Mouse (Mus musculus) c-Kit-negative CD71-positive TER-119-positive erythroid progenitor cells, embryonic 14.5 days (primary cell): Measurements from ENCODE around the gene Alkal2.

Experiments used
- DNase-seq: peaks from one replicate; pipeline ENCODE4 v3.0.0-alpha.2; 2013; ENCODE audit warnings: low read depth, low spot score

Gene Alkal2

DNA sequence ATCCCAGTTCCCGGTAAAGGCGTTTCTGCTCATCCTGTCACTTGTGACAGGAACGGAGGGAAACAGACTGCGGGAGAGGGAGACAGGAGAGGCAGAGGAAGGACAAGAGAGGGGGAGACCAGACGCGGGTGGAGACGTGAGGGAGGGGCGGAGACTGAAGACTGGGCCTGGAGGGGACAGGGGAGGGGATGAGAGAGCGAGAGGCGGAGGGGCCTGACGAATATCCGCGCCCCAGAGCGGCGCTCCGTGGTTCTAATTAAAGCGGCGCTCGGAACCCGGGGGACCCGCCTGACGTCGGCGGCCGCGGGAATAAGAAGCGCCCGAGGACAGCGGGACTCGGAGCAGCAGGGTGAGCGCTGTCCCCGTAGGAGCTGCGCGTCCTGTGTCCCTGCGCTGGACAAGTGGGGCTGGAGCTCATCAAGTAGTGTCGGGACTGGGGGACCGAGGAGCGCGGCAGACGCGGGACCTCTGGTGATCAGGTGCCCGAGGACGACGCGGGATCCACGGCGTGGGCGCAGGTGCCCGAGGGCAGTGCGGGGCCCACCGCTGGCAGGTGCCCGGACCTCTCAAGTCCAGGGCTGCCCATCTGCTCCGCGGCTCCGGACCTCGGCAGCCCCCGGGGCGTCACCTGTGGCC is at the start of gene Alkal2:
TSS of gene Alkal2 (plus strand) at position 337 of the 636 bp plus-strand sequence.
- no peak for DNase-seq

DNA sequence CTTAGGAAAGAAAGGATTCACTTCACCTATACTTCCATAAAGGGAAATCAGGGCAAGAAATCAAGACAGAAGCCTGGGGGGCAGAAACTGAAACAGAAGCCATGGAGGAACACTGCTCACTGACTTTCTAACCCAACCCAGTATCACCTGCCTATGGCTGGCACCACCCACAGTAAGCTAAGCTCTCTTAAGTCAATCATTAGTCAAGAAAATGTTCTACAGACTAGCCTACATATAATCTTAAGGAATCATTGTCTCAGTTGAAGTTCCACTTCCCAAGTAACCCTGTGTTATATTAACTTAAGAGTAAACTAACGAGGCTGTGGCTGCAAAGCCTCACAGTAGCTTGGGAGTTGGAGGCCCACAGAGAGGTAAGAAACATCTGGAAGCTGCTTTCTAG is 35.6 kb upstream of the Alkal2 start:
- DNase-seq = no peak

DNA sequence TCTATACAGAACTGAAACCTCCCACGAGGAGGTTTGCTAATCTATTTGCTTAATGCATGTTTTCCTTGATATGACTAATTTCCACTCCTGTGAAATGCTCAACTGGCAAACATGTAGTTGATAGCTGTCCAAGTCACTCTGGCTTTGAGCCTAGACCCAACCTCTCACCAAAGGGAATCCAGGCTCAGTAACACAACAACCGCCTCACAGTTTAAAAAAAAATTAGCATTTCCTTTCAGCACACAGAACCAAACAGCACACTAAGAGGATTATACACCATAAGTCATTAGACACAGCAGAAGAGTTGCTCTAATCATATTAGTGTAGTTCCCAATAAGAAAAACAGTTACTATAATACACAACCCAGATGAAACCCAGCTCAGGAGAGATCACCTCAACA is 33.2 kb upstream of the Alkal2 start:
- DNase-seq = no peak

DNA sequence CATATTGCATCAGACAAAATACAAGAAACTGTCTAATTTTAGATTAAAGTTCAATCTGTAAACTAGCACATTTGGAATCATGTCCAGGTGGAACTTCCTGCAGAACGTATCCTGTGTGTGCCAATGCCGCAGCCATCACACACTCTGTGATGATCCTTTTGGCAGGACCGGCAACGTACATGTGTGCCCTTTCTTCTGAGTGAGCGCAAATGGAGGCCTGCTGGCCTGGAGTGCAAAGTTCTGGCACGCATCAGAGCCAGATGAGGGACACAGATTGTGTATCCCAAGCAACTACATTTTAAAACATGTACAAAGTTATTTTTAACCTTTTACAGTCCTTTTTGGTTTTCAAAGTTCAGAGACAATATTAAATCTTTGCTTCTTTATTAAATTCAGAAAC is 32.3 kb upstream of the Alkal2 start:
- no peak for DNase-seq

DNA sequence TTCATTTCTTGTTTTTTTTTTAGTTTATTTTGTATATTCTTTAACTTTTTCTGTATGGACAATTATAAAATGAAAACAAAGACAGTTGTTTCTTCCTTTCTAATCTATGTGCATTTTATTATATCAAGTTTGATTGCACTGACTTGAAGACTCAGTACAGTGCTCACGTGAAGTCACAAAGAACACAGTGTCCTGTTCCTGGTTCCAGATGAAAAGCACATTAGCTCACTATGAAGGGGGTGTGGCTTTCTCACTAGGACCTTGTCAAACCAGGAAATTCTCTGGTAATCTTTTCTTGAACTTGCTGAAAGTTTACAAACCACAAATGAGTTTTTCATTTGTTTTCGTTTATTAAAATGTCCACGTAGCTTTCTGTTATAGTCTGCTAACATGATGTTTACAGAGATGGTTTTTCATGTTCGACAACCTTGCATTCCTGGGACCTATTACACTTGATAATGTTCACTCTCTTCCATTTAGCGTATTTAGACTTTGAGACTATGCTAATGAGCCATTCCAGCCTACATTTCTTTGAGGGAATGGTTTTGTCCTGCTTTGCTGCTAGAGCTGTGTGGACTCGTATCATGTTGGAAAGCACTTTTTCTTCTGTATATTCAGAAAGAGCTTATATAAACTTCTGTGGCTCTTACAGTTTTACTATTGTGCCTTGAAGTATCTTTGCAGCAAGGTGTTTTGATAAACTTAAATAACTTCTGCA is 28.5 kb upstream of the Alkal2 start:
- DNase-seq = no peak

DNA sequence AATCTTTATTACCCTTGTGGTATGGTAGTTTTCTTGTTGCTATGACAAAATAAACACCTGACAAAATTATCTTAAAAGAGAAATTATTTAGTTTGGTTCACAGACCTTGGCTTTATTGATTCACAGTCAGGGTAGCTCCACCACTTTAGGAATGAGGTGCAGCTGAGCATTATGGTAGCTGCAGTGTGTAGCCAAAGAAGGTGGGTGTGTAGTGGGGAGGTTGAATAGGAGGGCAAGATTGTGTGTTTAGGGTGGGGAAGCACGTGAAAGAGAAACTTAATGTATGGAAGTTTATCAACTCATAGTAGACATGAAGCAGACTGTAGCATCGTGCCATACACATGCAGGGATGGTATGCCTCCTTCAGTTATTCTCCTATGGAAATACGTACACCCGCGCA is 27.9 kb upstream of the Alkal2 start:
- DNase-seq = no peak

DNA sequence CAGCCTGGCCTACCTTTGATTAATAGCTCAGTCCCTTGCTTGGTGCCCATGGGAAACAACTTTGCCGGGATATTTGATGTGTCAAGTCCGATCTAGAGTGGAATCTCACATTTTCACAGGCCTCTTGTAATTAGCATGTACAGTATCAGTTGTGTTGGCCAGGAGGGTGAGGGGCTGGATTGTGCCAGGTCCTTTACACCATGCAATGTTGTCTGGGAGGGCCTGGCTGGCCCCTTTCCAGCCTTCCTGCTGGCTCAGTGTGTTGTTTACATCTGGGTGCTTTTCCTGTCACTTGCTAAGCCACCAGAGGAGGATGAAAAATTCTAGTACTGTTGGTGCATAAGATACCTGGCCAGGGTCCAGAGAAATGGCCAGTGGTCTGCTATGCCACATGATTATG is 19.8 kb upstream of the Alkal2 start:
- DNase-seq = no peak

DNA sequence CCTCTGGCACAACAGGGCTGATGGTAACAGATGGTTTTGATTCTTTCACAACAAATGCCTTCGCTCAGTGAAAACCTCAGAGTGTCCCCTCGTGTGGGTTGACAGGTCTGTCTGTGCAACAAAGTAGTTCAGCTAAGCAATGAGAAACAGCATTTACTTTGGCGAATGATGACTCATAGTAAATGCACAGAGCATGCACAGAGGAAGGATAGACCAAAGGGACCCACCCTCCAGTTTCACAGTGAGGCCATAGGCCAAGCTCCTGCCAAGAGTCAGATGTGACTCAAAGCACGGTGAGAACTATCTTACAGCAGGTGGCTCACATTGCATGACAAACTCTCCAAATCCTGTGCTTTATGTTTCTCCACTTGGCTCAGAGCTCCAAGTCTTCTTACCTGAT is 18.3 kb upstream of the Alkal2 start:
- DNase-seq = no peak

DNA sequence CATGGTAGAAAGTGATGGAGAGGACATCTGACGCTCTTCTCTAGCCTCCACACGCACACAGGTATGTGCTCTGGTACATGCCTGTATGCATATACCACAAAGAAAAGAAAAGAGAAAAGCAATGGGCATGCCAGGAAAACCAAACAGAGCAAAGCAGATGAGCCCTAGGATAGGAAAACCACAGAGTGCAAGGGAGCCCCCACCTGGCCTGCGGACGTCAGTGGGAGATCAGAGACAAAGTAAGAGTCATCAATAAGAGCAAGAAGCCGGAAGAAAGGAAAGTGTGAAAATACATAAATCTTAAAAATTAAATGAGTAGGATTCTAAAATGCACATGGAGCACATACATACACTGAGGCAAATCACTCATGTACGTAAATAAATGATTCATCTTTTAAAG is 4.7 kb upstream of the Alkal2 start:
- no peak for DNase-seq

DNA sequence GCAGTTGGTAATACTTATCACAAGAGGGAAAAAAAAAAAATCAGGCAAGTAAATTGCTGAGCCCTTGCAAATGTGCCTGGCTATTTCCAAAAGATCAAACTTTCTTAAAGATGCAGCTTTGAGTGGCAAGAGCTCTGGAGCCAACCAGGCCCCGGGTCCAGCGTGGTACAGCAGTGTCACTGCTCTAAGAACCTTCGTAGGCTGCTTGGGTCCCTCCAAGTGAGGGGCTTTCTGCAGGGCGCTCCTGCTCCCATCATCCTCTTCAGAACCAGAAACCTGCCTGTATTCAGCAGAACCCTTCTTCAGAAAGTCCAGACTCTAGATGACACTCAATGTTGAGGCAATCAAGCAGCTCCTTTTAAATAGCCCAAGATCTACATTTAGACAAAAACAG is 533 bp upstream of the Alkal2 start:
- no peak for DNase-seq

DNA sequence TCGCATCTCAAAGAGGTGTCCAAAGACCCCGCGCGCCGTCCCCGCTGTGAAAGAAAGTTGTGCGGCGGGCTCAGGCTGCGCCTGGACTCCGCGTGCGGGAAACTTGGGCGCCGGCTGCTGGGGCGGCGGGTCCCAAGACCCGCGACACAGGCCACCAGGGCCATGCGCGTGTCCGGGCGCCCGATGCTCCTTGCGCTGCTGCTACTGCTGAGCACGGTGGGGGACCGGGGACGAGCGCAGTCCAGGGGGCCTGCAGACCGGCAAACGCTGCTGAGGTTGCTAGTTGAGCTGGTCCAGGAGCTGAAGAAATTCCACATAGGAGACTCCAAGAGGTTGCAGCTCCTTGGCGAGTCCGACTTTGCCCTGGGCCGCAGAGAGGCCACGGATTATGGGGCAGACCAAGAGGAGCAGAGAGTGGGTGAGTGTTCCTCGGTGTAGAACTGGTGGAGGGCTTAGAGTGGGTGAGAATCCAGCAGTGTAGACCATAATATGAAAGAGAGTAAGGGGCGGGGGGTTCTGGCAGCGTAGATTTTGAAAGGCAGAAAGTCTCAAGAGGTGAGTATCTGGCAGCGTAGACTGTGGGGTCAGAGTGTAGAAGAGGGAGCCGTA is 604 bp downstream of the Alkal2 start:
- DNase-seq = no peak

DNA sequence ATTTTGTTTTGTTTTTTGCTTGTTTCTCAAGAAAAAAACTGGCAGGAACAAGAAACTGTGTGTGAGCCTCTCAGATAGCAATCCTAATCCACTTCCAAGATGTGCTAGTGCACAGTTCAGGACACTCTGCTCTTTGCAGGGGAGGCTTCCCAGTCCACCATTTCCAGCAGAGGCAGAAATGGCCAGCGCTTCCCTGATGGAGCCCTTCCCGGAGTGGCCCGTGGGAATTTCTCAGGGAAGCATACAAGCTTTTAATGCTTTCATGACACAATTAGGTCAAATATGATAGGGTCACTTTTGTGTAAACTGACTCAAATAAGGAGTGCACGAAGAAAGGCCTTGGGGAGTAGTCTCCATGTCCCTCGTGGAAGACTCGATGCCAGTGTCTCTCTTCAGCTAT is 1.8 kb downstream of the Alkal2 start:
- no peak for DNase-seq

DNA sequence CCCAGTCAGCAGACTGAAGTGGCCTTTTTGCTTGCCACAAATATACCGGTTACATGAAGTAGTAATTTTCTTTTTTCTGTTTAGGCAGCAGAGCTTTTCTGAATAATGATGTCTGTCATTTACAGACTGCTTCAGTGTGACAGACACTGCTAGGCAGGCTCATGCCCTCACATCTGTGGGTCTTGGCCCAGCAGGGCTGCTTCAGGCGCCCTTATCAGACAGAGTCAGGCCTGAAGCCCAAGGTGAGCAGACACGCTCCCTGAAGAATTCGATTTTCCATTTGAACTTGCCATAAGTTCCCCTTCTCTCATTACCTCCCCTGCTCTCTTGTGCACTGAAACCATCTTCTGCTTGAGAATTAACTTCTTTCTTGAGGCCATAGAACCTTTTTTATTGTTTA is 3.9 kb downstream of the Alkal2 start:
- DNase-seq = no peak

DNA sequence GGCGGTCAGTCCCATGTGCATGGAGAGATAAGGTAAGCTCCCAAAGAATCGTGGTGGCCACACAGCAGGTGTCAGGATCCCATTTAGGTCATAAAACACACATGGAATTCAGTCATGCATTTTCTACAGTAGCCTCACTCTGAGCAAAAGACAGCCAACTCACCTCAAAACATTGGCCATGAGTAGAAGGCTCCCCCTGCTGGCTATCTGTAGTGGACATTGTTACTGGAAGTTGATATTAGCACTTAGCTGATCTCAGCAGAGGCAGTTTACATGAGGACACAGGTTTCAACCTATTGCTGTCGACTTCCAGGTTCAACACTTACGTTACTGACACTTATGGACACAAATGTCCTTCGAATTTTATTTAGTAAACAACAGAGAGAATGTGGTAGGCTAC is 5.9 kb downstream of the Alkal2 start:
- DNase-seq = no peak

DNA sequence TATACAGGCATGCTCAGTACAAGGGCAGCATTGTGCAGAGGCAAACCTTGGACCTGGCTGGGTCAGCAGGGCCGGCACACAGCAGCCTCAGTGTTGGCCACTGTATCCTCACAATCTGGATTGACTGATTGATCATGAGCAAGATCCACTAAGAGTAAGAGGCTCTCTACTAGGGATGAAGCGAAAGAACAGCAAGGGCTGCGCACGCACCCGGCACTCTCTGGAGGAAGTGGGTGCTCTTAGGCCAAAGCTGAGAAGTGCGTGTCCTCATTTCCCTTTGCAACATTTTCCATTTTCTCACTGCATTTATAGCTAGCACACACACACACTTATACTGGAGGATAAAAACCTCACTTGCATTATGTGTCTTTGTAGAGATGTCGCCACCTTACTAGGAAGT is 7.3 kb downstream of the Alkal2 start:
- DNase-seq = no peak

DNA sequence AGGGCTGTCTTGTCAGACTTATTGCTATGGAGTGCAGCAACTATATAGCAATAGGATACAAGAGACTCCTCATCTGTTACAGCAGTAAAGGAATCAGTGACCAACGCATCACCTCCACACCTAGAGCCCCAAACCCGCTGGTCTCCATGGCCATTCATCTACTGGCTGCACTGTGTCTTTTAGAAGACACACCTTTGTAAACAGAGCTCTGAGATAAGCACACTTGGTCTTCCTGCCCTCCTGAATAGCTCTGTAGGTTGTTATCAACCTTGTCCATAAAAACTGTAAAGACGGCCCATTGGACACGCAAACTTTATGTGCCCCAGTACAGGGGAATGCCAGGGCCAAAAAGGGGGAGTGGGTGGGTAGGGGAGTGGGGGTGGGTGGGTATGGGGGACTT is 12.9 kb downstream of the Alkal2 start:
- no peak for DNase-seq

DNA sequence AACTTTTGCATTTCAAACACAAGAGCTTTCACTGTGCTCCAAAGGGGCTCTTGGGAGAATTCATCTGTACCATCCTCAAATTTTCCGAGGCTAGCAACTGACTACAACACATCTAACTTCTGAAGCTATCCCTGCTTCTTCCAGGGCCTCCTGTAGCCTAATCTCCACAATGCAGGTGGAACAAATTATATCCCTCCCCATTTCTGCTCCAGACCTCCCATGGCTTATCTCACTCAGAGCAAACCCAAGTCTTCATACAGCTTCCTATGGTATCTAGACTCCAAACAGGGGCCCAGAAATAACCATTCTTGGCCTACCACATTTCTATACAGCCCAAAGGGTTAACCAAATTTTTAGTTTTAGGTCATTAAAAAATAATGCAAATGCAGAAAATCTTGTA is 24.5 kb downstream of the Alkal2 start:
- DNase-seq = peak; percentile 83

DNA sequence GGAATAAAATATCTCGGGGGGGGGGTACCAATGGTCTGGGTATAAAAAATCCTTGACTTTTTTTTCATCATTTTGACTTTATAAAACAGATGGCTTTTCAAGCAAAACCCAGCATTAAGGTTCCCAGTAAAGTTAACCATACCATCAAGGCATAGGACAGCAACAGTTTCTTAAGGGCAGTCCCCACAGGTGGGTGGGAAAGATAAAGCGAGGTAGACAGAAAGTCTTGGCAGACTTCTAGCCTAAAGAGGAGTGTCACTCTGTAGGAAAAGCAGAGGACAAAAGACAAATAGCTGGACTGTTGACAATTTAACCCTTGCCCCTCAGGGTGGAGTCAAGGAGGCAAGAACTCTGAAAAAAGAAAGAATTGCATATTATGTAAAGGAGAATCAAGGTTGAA is 25.8 kb downstream of the Alkal2 start:
- DNase-seq = peak; percentile 77

DNA sequence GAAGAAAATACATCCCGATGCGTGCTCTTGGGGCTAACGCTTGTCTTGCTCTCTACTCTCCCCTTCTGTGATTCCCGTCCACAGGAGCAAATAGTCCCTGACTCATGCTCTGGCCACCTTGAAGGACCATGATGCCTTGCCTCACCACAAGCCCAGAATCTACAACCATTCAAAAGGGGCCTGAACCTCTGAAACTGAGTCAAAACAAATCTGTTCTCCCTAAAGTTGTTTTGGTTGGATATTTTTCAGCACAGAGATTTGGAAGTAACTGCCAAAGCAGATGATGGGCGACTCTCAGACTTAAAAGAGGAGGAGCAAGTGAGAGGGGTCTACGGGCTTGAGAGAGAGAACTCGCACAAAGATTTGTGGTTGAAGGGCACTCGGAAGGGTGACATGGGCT is 26.7 kb downstream of the Alkal2 start:
- DNase-seq = peak; percentile 53

DNA sequence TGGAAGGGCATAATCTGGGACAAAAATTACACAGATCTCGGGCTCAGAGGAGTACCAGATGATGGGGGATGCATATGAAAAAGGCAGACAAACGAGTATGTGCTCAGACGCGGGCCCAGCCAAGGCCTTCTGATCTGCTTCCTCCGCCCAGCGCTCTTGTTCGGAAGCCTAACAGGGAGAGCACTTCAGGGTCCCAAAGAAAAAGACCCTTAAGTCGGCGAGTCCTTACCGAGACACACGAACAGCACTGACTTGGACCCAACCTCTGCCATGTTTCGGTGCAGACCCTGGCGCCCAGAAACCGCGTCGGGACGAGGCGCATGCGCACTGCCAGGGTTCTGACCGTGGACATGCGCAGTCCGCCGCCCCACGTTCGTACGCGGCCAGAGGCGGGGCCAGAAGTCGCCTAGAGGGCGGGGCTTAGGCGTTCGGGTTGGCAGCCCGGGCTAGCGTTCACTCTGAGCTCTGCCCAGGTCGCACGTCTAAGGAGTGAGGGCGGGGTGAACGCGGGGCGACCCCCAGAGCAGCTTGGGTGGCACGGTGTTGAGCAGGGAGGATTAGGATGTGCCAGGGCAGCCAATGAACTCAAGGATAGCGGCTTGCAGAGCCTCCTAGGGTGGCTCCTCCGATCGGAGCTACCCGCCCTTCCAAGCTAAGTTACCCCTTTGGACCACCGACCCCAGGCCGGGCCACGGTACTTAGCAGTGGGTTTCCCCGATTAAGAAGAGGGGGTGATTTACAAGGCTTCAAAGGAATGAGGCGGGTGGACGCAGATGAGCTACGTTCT is 27.3 kb downstream of the Alkal2 start, which contains the start of the genes Acp1 and Sh3yl1:
TSS of gene Acp1 (minus strand) at position 329 of the 787 bp plus-strand sequence.
TSS of gene Sh3yl1 (plus strand) at position 408 of the 787 bp plus-strand sequence.
- peak; percentile 91 for DNase-seq

DNA sequence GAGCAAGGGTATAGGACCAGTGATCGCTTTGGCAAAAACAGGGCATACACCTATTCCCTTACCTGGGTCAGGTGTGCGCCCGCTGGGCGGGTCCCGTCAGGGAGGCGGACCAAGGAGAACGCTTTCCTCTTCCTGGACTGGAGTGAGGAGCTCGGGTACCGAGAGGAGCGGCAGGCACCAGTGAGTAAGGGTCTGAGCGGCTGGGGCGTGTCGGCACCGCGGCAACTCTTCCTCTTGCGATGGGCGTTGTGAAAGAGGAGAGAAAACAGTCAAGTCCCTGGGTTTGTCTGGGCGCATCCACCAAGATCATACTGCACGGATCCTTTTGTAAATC is 27.9 kb downstream of the Alkal2 start:
- DNase-seq = no peak

DNA sequence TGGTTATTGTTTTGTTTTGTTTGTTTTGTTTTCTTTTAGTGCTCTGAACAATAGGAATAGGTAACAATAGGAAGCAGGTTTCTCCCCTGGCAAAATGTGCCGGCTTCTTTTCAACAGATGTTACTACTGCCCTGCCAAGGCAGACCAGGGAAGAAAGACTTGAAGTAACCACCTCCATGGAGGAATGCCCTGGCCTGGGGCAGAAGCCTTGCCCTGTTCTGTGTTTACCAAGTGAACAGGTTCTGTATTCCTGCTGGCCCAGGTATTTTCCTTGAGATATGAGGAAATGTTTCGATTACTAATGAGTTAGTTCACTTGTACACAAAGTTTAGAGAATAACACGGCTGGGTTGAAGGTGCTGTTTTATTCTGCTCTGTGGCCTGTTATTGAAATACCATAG is 28.7 kb downstream of the Alkal2 start:
- no peak for DNase-seq
